Mouse (Mus musculus) forebrain, embryonic 11.5 days (tissue): ENCODE measurements around the gene Tiam2. TPM values are rescaled to one million over a fixed set of nuclear protein-coding genes. Genes with fewer than 3 reads are reported as not detected.

Experiments
- ATAC-seq: fragments of 200-750 bp; cut with Nextera tagmentation; replicated peaks from 2 replicates; pipeline ENCODE4 v1.8.0; 2017; ENCODE audit warnings: moderate TSS enrichment; ENCODE audit not compliant: low FRiP score
- DNase-seq: peaks from one replicate; pipeline ENCODE4 v3.0.0-alpha.2; 2017; ENCODE audit warnings: low spot score
- H3K27ac ChIP-seq: fragments of 300-500 bp; sonication (generic); 2 replicates; pipeline ENCODE4 v1.5.1; 2014; ENCODE audit warnings: low read depth, low read length
- H3K27me3 ChIP-seq: fragments of 300-500 bp; sonication (generic); 2 replicates; pipeline ENCODE4 v1.6.1; 2014; ENCODE audit warnings: mild to moderate bottlenecking, low read length, mixed read lengths; ENCODE audit not compliant: control insufficient read depth, insufficient read depth
- H3K36me3 ChIP-seq: fragments of 300-500 bp; sonication (generic); 2 replicates; pipeline ENCODE4 v1.6.1; 2014; ENCODE audit warnings: mild to moderate bottlenecking, low read length, moderate library complexity, mixed read lengths; ENCODE audit not compliant: control insufficient read depth, insufficient read depth
- H3K4me1 ChIP-seq: fragments of 300-500 bp; sonication (generic); replicated peaks from 2 replicates; pipeline ENCODE4 v1.6.1; 2014; ENCODE audit warnings: low read length, mixed read lengths; ENCODE audit not compliant: control insufficient read depth, insufficient read depth
- H3K4me2 ChIP-seq: fragments of 300-500 bp; sonication (generic); 2 replicates; pipeline ENCODE4 v1.6.1; 2014; ENCODE audit warnings: low read depth, mild to moderate bottlenecking, low read length, moderate library complexity, mixed read lengths; ENCODE audit not compliant: severe bottlenecking
- H3K4me3 ChIP-seq: fragments of 300-500 bp; sonication (generic); 2 replicates; pipeline ENCODE4 v1.5.1; 2014; ENCODE audit warnings: low read depth, low read length
- H3K9ac ChIP-seq: fragments of 300-500 bp; sonication (generic); 2 replicates; pipeline ENCODE4 v1.6.1; 2014; ENCODE audit warnings: low read length
- H3K9me3 ChIP-seq: fragments of 300-500 bp; sonication (generic); 2 replicates; pipeline ENCODE4 v1.6.1; 2016; ENCODE audit warnings: low read length, mixed read lengths; ENCODE audit not compliant: control insufficient read depth
- WGBS: fragments of 180-500 bp; shearing (Covaris S2); extraction: QIAGEN DNeasy Blood & Tissue Kit; methylation state at CpG from one replicate; pipeline ENCODE4 v1.1.7; 2014; 5-methylcytosine and 5-hydroxymethylcytosine counted together
- polyA plus RNA-seq: library from polyadenylated mRNA; unstranded; fragments of >200 nt; fragmentation: Nextera tagmentation; extraction: Ambion mirVana; gene quantifications from 2 replicates; pipeline ENCODE4 v1.2.1, GENCODE M21; 2014

The Tiam2 gene
- polyA plus RNA-seq, 1 experiment from 2014 or later: 7.4 TPM

DNA sequence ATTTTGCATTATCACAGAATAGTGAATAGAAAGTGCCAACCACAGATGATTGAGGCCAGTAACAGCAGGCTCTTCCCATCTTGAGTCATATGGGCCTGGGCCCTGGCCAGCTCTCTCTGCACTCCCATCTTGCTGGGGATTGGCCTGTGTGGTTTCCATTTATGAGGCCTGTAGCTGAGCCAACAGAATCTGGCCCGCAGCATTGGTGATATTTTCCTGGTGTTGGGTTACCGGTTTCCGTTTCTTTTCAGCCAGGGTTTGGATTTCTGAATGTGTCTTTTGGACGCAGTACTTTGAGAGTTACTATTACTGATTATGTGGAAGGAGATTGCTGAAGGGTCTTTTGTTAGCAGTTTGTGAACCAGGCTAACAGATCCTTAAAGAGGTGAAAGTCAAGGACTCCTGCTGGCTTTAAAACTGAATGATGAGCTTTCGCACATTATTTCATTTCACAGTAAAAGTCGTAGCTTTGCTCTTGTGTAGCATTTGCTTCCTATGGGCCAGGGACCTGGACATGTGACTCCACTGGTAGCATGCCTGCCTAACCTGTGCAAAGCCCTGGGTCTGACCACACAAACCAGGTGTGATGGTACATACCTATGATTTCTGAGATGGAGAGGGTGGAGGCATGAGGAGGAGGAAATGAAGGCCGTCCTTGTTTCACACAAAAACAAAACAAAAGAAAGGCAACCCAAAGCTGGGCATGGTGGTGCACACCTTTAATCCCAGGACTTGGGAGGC, 5.5 kb downstream of the Tiam2 start:
- 0 out of 2 replicates have a peak, but pooled peaks cover 2% of the 10 kb centered on the region for H3K4me1 ChIP-seq
- DNase-seq (no peak), ATAC-seq (no peak)
- H3K4me3 ChIP-seq: no peak overlapping the region
- H3K9me3 ChIP-seq: no peaks in the 10 kb centered on the region
- H3K9ac ChIP-seq: no peak overlapping the region
- no peak overlapping the region for H3K4me2 ChIP-seq
- no peak overlapping the region for H3K27ac ChIP-seq
- H3K27me3 ChIP-seq: peaks cover 16% of the 10 kb centered on the region
- 80% methylated on average over 7 of the region's 7 CpGs for WGBS
- H3K36me3 ChIP-seq: no peaks in the 10 kb centered on the region

DNA sequence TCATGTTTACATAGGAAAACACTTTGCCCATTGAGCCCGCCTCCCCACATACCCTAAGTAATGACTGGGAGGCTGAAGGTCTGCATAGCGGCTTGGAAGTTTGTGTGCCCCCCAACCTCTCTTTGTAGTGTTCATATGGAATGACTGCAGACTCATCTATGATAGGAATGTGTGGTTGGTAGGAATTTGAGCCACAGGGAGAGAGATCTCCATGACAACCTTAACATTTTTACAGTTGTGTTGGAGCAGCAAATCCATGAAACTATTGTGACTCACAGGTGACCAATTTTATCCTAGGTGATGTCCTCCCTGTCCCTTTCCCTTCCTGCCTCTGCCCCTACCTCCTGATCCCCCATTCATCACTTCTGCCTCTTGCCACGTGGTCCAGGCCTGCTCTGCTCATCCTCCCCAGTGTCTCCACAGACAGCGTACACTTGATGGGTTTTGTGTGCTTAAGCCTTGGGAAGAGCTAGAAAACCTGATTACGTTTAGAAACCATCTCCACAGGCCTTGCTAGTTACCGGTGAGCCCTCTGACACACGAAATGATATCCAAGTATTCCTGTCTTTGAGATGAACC, 9.9 kb downstream of the Tiam2 start:
- no peak for ATAC-seq
- Histone ChIP-seq H3K27ac (no peak overlapping the region), H3K9ac (no peak overlapping the region), H3K9me3 (no peaks in the 10 kb centered on the region), H3K36me3 (no peaks in the 10 kb centered on the region), H3K4me1 (no peaks in the 10 kb centered on the region), H3K4me2 (no peak overlapping the region), H3K4me3 (no peak overlapping the region), H3K27me3 (no peaks in the 10 kb centered on the region; the same call in 1 of the 2 replicates)
- WGBS: 83% methylated on average over 7 of the region's 7 CpGs
- no peak for DNase-seq

DNA sequence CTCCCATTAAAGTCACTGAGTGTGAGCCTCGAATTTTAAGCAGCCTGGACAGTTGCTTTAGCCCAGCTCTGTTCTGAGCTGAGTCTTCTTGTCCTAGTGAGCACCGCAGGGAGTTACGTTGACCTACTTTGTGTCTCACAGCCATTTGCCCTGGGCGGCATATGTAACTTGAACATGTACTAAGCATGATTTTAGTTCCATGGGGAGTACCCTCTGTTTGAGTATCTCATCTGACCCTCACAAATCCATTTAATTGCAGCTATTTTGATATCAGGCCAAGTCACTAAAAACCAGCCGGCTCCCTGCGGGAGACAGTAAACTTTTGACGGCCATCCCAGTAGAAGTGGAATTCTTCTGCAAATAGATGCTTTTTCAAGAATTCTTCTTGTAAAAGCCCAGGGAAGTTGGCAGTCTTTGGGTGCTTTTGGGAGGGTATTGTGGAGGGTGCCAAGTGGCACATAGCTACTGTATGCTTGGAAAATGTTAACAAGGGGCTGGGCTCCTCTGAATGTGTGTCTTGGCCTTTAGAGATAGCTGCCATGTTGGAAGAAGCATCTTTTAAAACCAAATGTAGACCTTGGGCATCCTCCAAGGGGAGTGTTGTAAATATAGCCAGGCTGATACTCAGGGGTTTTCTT, 10.6 kb downstream of the Tiam2 start:
- Histone ChIP-seq H3K9me3 (no peaks in the 10 kb centered on the region), H3K9ac (no peak overlapping the region), H3K4me1 (no peaks in the 10 kb centered on the region), H3K4me2 (no peak overlapping the region), H3K27me3 (no peaks in the 10 kb centered on the region; the same call in 1 of the 2 replicates), H3K36me3 (no peaks in the 10 kb centered on the region), H3K27ac (no peak overlapping the region), H3K4me3 (no peak overlapping the region)
- ATAC-seq (no peak), DNase-seq (no peak)
- 81% methylated on average over 7 of the region's 7 CpGs for WGBS

DNA sequence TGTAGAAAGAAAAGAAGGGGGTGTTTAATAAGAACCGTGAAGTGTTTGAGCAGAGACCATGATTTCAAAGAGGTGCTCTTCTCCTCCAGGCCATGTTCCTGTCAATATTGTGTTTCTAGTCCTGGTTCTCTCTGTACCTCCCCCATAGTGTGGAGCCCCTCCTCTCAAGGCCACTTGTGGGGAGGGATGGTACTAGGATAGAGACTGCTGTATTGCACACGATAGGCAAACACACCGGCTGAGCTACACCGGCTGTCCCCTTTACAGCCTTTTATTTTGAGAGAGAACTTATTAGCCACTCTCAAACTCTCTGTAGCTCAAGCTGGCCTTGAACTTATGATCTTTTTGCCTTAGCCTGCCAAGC, 11.1 kb downstream of the Tiam2 start:
- Histone ChIP-seq H3K9ac (no peak overlapping the region), H3K9me3 (no peaks in the 10 kb centered on the region), H3K4me3 (no peak overlapping the region), H3K4me1 (no peaks in the 10 kb centered on the region), H3K36me3 (no peaks in the 10 kb centered on the region), H3K27me3 (no peaks in the 10 kb centered on the region; the same call in 1 of the 2 replicates), H3K27ac (no peak overlapping the region), H3K4me2 (no peak overlapping the region)
- DNase-seq (no peak), ATAC-seq (no peak)
- 85% methylated on average over 4 of the region's 4 CpGs for WGBS

DNA sequence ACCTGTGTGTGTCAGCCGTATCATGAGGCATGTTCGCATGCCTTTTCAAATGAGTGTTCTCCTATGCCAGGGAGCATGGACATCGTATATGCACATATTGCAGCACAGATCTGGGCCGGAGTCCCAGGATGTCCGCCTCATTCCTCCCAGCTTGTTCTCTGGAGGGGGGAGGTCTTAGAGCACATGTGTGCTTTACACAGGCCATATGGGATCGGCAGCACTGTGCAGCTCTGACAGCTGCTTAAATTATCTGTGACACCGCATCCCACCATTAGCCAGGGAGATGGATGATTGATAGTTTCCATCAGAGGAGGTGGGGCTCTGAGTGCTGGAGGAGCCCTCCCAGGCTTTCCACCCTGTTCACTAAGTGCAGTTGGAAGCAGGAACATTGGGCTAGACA, 12.4 kb downstream of the Tiam2 start:
- Histone ChIP-seq H3K27me3 (no peaks in the 10 kb centered on the region; the same call in 1 of the 2 replicates), H3K4me2 (no peak overlapping the region), H3K9me3 (no peaks in the 10 kb centered on the region), H3K4me1 (no peaks in the 10 kb centered on the region), H3K36me3 (no peaks in the 10 kb centered on the region), H3K9ac (no peak overlapping the region), H3K4me3 (no peak overlapping the region), H3K27ac (no peak overlapping the region)
- ATAC-seq (0 out of 2 replicates have a peak, but pooled peaks have one; percentile 30), DNase-seq (no peak)
- 85% methylated on average over 7 of the region's 7 CpGs for WGBS

DNA sequence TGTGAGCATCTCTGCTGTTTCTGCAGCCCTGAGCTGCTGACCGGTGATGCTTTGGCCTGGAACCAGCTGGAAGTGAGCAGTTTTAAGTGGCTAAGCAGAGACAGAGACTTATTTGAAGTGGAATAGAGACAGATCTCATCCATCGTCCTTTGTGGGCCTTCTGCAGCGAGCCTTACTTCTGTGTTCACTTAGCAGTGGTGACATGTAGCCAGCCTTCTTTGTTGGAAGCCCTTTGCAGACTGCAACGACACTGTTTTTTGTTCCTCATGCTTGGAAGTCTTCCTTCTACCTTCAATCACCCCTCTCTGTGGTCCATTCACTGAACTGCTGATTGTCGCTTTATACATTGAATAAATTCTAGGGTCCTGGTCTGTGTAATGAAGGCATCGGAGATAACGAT, 18.5 kb downstream of the Tiam2 start:
- H3K4me2 ChIP-seq: no peak overlapping the region
- H3K4me1 ChIP-seq: 0 out of 2 replicates have a peak, but pooled peaks cover 1% of the 10 kb centered on the region
- no peaks in the 10 kb centered on the region for H3K36me3 ChIP-seq
- no peak for ATAC-seq
- H3K4me3 ChIP-seq: no peak overlapping the region
- WGBS: 57% methylated on average over 7 of the region's 7 CpGs
- no peak overlapping the region for H3K9ac ChIP-seq
- no peak for DNase-seq
- no peaks in the 10 kb centered on the region for H3K9me3 ChIP-seq
- H3K27me3 ChIP-seq: no peaks in the 10 kb centered on the region
- H3K27ac ChIP-seq: no peak overlapping the region

DNA sequence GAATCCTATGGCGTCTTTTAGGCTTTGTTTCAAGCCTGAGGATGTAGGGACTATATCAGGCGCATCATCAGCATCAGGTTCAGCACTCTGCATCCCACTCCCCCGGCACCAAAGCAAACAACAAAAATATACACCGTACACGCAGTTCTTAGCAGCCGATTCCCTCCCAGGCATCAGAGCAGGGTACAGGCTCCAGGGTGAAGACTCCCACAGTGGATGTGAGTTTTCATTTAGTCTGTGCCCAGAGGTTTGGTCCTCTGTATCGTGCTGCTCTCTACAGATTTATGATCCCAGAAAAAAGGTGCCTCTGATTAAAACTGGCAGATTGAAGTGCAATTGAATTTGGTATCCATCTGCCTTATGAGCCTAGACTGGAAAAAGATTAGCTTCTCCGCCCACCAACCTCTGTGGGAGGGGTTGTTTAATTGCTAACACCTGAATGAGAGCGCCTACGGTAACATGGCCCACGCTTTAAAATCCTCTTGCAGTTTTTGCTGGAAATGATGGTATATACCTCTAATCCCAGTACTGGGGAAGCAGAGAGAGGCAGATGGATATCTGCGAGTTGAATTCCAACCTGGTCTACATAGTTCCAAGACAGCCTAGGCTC, 19.0 kb downstream of the Tiam2 start:
- H3K4me3 ChIP-seq: no peak overlapping the region
- H3K9me3 ChIP-seq: no peaks in the 10 kb centered on the region
- no peaks in the 10 kb centered on the region for H3K36me3 ChIP-seq
- no peaks in the 10 kb centered on the region for H3K27me3 ChIP-seq
- no peak for ATAC-seq
- H3K4me1 ChIP-seq: 0 out of 2 replicates have a peak, but pooled peaks cover 1% of the 10 kb centered on the region
- no peak overlapping the region for H3K27ac ChIP-seq
- DNase-seq: no peak
- no peak overlapping the region for H3K4me2 ChIP-seq
- 67% methylated on average over 12 of the region's 12 CpGs for WGBS
- no peak overlapping the region for H3K9ac ChIP-seq

DNA sequence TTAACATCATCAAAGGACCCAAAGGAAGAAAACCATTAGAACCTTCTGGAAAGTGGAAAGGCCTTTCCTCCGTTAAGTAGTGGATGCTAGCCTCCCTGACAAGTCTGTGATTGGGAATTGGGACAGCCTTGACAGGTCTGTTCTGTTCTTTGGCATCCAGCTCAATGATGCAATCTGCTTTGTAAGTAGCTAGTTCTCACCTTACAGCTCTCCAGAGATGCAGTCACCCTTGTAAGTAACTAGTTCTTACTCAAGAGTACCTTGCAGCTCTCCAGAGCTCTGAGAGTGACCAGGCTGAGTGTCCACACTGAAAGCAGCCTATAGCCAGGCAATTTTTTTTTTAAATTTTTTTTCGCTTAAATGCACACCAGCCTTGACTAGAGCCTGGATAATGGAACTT, 21.4 kb downstream of the Tiam2 start:
- Histone ChIP-seq H3K27me3 (no peaks in the 10 kb centered on the region), H3K4me1 (0 out of 2 replicates have a peak, but pooled peaks cover 1% of the 10 kb centered on the region), H3K4me3 (no peak overlapping the region), H3K27ac (no peak overlapping the region), H3K4me2 (no peak overlapping the region), H3K9me3 (no peaks in the 10 kb centered on the region), H3K9ac (no peak overlapping the region), H3K36me3 (no peaks in the 10 kb centered on the region)
- 78% methylated on average over 2 of the region's 2 CpGs for WGBS
- no peak for DNase-seq
- no peak for ATAC-seq
